Mouse (Mus musculus) liver, embryonic 16.5 days (tissue): ENCODE measurements at regions not wholly inside any gene's neighbourhood (a gene's known extent, or its start where the extent isn't known, plus 50 kb on each side); places are given as distances from the start of the nearest gene placed in this dataset.

ENCODE experiments used
- ATAC-seq: fragments of 200-750 bp; cut with Nextera tagmentation; 2 replicates; pipeline ENCODE4 v1.8.0; 2017; ENCODE audit warnings: low read depth, mild to moderate bottlenecking, moderate number of reproducible peaks, moderate library complexity
- H3K27ac ChIP-seq: fragments of 300-500 bp; sonication (generic); 2 replicates; pipeline ENCODE4 v1.5.1; 2014; ENCODE audit warnings: mild to moderate bottlenecking, low read length
- H3K27me3 ChIP-seq: fragments of 300-500 bp; sonication (generic); 2 replicates; pipeline ENCODE4 v1.6.1; 2014; ENCODE audit warnings: low read depth, low read length, mixed read lengths; ENCODE audit not compliant: control insufficient read depth, insufficient read depth
- H3K36me3 ChIP-seq: fragments of 300-500 bp; sonication (generic); 2 replicates; pipeline ENCODE4 v1.6.1; 2014; ENCODE audit warnings: mild to moderate bottlenecking; ENCODE audit not compliant: control insufficient read depth, insufficient read depth
- H3K4me1 ChIP-seq: fragments of 300-500 bp; sonication (generic); 2 replicates; pipeline ENCODE4 v1.6.1; 2014; ENCODE audit warnings: low read depth, low read length, mixed read lengths; ENCODE audit not compliant: control insufficient read depth
- H3K4me2 ChIP-seq: fragments of 300-500 bp; sonication (generic); 2 replicates; pipeline ENCODE4 v1.6.1; 2014; ENCODE audit warnings: low read depth, low read length, mixed read lengths
- H3K4me3 ChIP-seq: fragments of 300-500 bp; sonication (generic); 2 replicates; pipeline ENCODE4 v1.5.1; 2014; ENCODE audit warnings: low read depth, mild to moderate bottlenecking, low read length
- H3K9ac ChIP-seq: fragments of 300-500 bp; sonication (generic); 2 replicates; pipeline ENCODE4 v1.6.1; 2014; ENCODE audit warnings: low read depth, low read length
- H3K9me3 ChIP-seq: fragments of 300-500 bp; sonication (generic); replicated peaks from 2 replicates; pipeline ENCODE4 v1.6.1; 2016; ENCODE audit warnings: low read length; ENCODE audit not compliant: control insufficient read depth
- WGBS: fragments of 180-500 bp; shearing (Covaris S2); extraction: QIAGEN DNeasy Blood & Tissue Kit; methylation state at CpG from one replicate; pipeline ENCODE4 v1.1.7; 2014; ENCODE audit not compliant: insufficient replicate concordance; 5-methylcytosine and 5-hydroxymethylcytosine counted together

GRCm38 (mm10) chr10:39241922-39242321, 78.3 kb upstream of the Ccn6 start:
- Histone ChIP-seq H3K4me1 (no peaks in the 10 kb centered on the region; the same call in 1 of the 2 replicates), H3K36me3 (no peaks in the 10 kb centered on the region), H3K4me2 (no peak overlapping the region), H3K4me3 (no peak overlapping the region), H3K27ac (no peak overlapping the region), H3K9ac (no peak overlapping the region), H3K27me3 (no peaks in the 10 kb centered on the region), H3K9me3 (no peaks in the 10 kb centered on the region)
- 31% methylated on average over 6 of the region's 6 CpGs for WGBS
- ATAC-seq, result no peak

GRCm38 (mm10) chr10:39241486-39241885, 77.9 kb upstream of the Ccn6 start:
- no peak for ATAC-seq
- no peak overlapping the region for H3K9ac ChIP-seq
- 60% methylated on average over 3 of the region's 3 CpGs for WGBS
- H3K4me3 ChIP-seq, result no peak overlapping the region
- H3K4me1 ChIP-seq, result no peaks in the 10 kb centered on the region; the same call in 1 of the 2 replicates
- H3K27ac ChIP-seq, result no peak overlapping the region
- H3K36me3 ChIP-seq, result no peaks in the 10 kb centered on the region
- no peaks in the 10 kb centered on the region for H3K27me3 ChIP-seq
- no peak overlapping the region for H3K4me2 ChIP-seq
- no peaks in the 10 kb centered on the region for H3K9me3 ChIP-seq

GRCm38 (mm10) chr10:39240966-39241365, 77.4 kb upstream of the Ccn6 start:
- H3K4me3 ChIP-seq, result no peak overlapping the region
- no peaks in the 10 kb centered on the region for H3K36me3 ChIP-seq
- no peaks in the 10 kb centered on the region for H3K27me3 ChIP-seq
- no peak overlapping the region for H3K27ac ChIP-seq
- no peak overlapping the region for H3K9ac ChIP-seq
- H3K4me2 ChIP-seq, result no peak overlapping the region
- H3K9me3 ChIP-seq, result no peaks in the 10 kb centered on the region
- no peak for ATAC-seq
- no peaks in the 10 kb centered on the region; the same call in 1 of the 2 replicates for H3K4me1 ChIP-seq
- 79% methylated on average over 7 of the region's 7 CpGs for WGBS

- no peak for ATAC-seq
These were observed 76.7 kb upstream of the Ccn6 start for GRCm38 (mm10) chr10:39240178-39240791.

GRCm38 (mm10) chr10:39239498-39240177, 76.0 kb upstream of the Ccn6 start:
- Histone ChIP-seq H3K27me3 (no peaks in the 10 kb centered on the region), H3K36me3 (no peaks in the 10 kb centered on the region), H3K27ac (no peak overlapping the region), H3K9ac (no peak overlapping the region), H3K9me3 (no peaks in the 10 kb centered on the region), H3K4me1 (no peaks in the 10 kb centered on the region; the same call in 1 of the 2 replicates), H3K4me2 (peak overlapping the region; percentile 24; the same call in 1 of the 2 replicates), H3K4me3 (no peak overlapping the region)
- 13% methylated on average over 17 of the region's 17 CpGs for WGBS
- ATAC-seq, result no peak

More at GRCm38 (mm10) chr10:39240178-39240791, 76.7 kb upstream of the Ccn6 start:
- Histone ChIP-seq H3K27ac (no peak overlapping the region), H3K9ac (no peak overlapping the region), H3K9me3 (no peaks in the 10 kb centered on the region), H3K27me3 (no peaks in the 10 kb centered on the region), H3K36me3 (no peaks in the 10 kb centered on the region), H3K4me1 (no peaks in the 10 kb centered on the region; the same call in 1 of the 2 replicates), H3K4me3 (no peak overlapping the region), H3K4me2 (peak overlapping the region; percentile 24; the same call in 1 of the 2 replicates)
- 44% methylated on average over 11 of the region's 11 CpGs for WGBS

- Histone ChIP-seq H3K4me1 (no peaks in the 10 kb centered on the region; the same call in 1 of the 2 replicates), H3K27me3 (no peaks in the 10 kb centered on the region), H3K4me2 (no peak overlapping the region), H3K9ac (no peak overlapping the region), H3K36me3 (no peaks in the 10 kb centered on the region), H3K4me3 (no peak overlapping the region), H3K27ac (no peak overlapping the region), H3K9me3 (no peaks in the 10 kb centered on the region)
- 65% methylated on average over 10 of the region's 10 CpGs for WGBS
- no peak for ATAC-seq
These were observed 75.0 kb upstream of the Ccn6 start for GRCm38 (mm10) chr10:39238596-39238995.

GRCm38 (mm10) chr10:39237549-39237948, 74.0 kb upstream of the Ccn6 start:
- no peaks in the 10 kb centered on the region; the same call in 1 of the 2 replicates for H3K4me1 ChIP-seq
- ATAC-seq, result no peak
- WGBS, result 47% methylated on average over 4 of the region's 4 CpGs
- no peak overlapping the region for H3K4me3 ChIP-seq
- H3K9ac ChIP-seq, result no peak overlapping the region
- H3K4me2 ChIP-seq, result no peak overlapping the region
- H3K27ac ChIP-seq, result no peak overlapping the region
- no peaks in the 10 kb centered on the region for H3K36me3 ChIP-seq
- no peaks in the 10 kb centered on the region for H3K27me3 ChIP-seq
- H3K9me3 ChIP-seq, result no peaks in the 10 kb centered on the region

- Histone ChIP-seq H3K9ac (no peak overlapping the region), H3K4me2 (no peak overlapping the region), H3K36me3 (no peaks in the 10 kb centered on the region), H3K27ac (no peak overlapping the region), H3K9me3 (no peaks in the 10 kb centered on the region), H3K27me3 (no peaks in the 10 kb centered on the region), H3K4me3 (no peak overlapping the region), H3K4me1 (peaks cover 9% of the 10 kb centered on the region; the same call in 1 of the 2 replicates)
- 55% methylated on average over 8 of the region's 8 CpGs for WGBS
- ATAC-seq, result no peak
These were observed 70.4 kb upstream of the Ccn6 start for GRCm38 (mm10) chr10:39233926-39234450.

- Histone ChIP-seq H3K27ac (no peak overlapping the region), H3K4me2 (no peak overlapping the region), H3K27me3 (no peaks in the 10 kb centered on the region), H3K9ac (no peak overlapping the region), H3K4me1 (peaks cover 9% of the 10 kb centered on the region; the same call in 1 of the 2 replicates), H3K9me3 (no peaks in the 10 kb centered on the region), H3K36me3 (no peaks in the 10 kb centered on the region), H3K4me3 (no peak overlapping the region)
- ATAC-seq, result no peak
- WGBS, result 74% methylated on average over 7 of the region's 7 CpGs
These were observed 69.6 kb upstream of the Ccn6 start for GRCm38 (mm10) chr10:39233191-39233590.
